Mouse (Mus musculus): ENCODE measurements at regions not wholly inside any gene's neighbourhood (a gene's known extent, or its start where the extent isn't known, plus 50 kb on each side); places are given as distances from the start of the nearest gene placed in this dataset.
A peak's percentile ranks its signal among the peaks of the same experiment; 100 is the strongest.

- intact Hi-C loops (cut with DNase I), result no loop called here
- peak; percentile 40 to 62 for DNase-seq
Observed at GRCm38 (mm10) chr4:105449046-105449860, 292.1 kb downstream of the Plpp3 start.

GRCm38 (mm10) chr4:105450881-105451280 is 293.7 kb downstream of the Plpp3 start:
- intact Hi-C loops (cut with DNase I), result no loop called here
- DNase-seq, result no peak

- intact Hi-C loops (cut with DNase I), result no loop called here
- no peak for DNase-seq
Observed at GRCm38 (mm10) chr4:105451871-105452270, 294.7 kb downstream of the Plpp3 start.

- intact Hi-C loops (cut with DNase I), result no loop called here
- DNase-seq, result peak; percentile 64 to 72
Observed at GRCm38 (mm10) chr4:105456955-105457621, 299.9 kb downstream of the Plpp3 start.

GRCm38 (mm10) chr4:105459991-105460688 is 303.0 kb downstream of the Plpp3 start:
- DNase-seq, result peak in 1 of 2 experiments; percentile 7
- intact Hi-C loops (cut with DNase I), result no loop called here

GRCm38 (mm10) chr4:105460689-105461005 is 303.5 kb downstream of the Plpp3 start:
- intact Hi-C loops (cut with DNase I), result no loop called here

GRCm38 (mm10) chr4:105467811-105468210 is 310.7 kb downstream of the Plpp3 start:
- no peak for DNase-seq
- intact Hi-C loops (cut with DNase I), result no loop called here

More at GRCm38 (mm10) chr4:105460689-105461005, 303.5 kb downstream of the Plpp3 start:
- DNase-seq, result no peak

- intact Hi-C loops (cut with DNase I), result no loop called here
- peak; percentile 9 to 30 for DNase-seq
Observed at GRCm38 (mm10) chr4:105469300-105469821, 312.2 kb downstream of the Plpp3 start.

- intact Hi-C loops (cut with DNase I), result no loop called here
- no peak for DNase-seq
Observed at GRCm38 (mm10) chr4:105474765-105475560, 314.7 kb upstream of the Gm12728 start.

GRCm38 (mm10) chr4:105476332-105476731 is 313.3 kb upstream of the Gm12728 start:
- DNase-seq, result no peak
- intact Hi-C loops (cut with DNase I), result no loop called here

GRCm38 (mm10) chr4:105486376-105486775 is 303.3 kb upstream of the Gm12728 start:
- intact Hi-C loops (cut with DNase I), result no loop called here
- DNase-seq, result no peak

- DNase-seq, result peak in 1 of 2 experiments; percentile 20
- intact Hi-C loops (cut with DNase I), result no loop called here
Observed at GRCm38 (mm10) chr4:105496176-105496575, 293.5 kb upstream of the Gm12728 start.

GRCm38 (mm10) chr4:105506190-105506589 is 283.5 kb upstream of the Gm12728 start:
- no peak for DNase-seq
- intact Hi-C loops (cut with DNase I), result loop anchor here (2.0 to 5.0 kb wide), 5 partner anchors 45 to 349 kb away; partner anchors contain the start of gene Plpp3

- intact Hi-C loops (cut with DNase I), result loop anchor here (2.0 to 5.0 kb wide), 5 partner anchors 44 to 350 kb away; partner anchors contain the start of gene Plpp3
- peak in 1 of 2 experiments; percentile 15 for DNase-seq
Observed at GRCm38 (mm10) chr4:105507221-105507620, 282.4 kb upstream of the Gm12728 start.

GRCm38 (mm10) chr4:105509091-105509490 is 280.6 kb upstream of the Gm12728 start:
- intact Hi-C loops (cut with DNase I), result loop anchor here (5.0 kb wide), 2 partner anchors 197 to 287 kb away; no protein-coding TSS in a partner anchor
- no peak for DNase-seq

GRCm38 (mm10) chr4:105510406-105510805 is 279.3 kb upstream of the Gm12728 start:
- no peak for DNase-seq

GRCm38 (mm10) chr4:105525135-105525534 is 264.5 kb upstream of the Gm12728 start:
- intact Hi-C loops (cut with DNase I), result no loop called here
- no peak for DNase-seq

More at GRCm38 (mm10) chr4:105510406-105510805, 279.3 kb upstream of the Gm12728 start:
- intact Hi-C loops (cut with DNase I), result no loop called here

GRCm38 (mm10) chr4:105526755-105527154 is 262.9 kb upstream of the Gm12728 start:
- DNase-seq, result no peak
- intact Hi-C loops (cut with DNase I), result no loop called here

GRCm38 (mm10) chr4:105527316-105527715 is 262.4 kb upstream of the Gm12728 start:
- DNase-seq, result no peak
- intact Hi-C loops (cut with DNase I), result no loop called here

Measured in heart, postnatal 14 days (tissue).